Mouse (Mus musculus) T-helper 1 cell (primary cell): ENCODE data around the gene Tmem211.

Source experiments
- in situ Hi-C: fragments of 300-600 bp; cut with MboI, MseI; formaldehyde crosslinking; loops from one replicate; pipeline ENCODE4 v1.15.1; 2025; ENCODE audit warnings: high pct_unique_total_duplicates

Tmem211 gene

DNA sequence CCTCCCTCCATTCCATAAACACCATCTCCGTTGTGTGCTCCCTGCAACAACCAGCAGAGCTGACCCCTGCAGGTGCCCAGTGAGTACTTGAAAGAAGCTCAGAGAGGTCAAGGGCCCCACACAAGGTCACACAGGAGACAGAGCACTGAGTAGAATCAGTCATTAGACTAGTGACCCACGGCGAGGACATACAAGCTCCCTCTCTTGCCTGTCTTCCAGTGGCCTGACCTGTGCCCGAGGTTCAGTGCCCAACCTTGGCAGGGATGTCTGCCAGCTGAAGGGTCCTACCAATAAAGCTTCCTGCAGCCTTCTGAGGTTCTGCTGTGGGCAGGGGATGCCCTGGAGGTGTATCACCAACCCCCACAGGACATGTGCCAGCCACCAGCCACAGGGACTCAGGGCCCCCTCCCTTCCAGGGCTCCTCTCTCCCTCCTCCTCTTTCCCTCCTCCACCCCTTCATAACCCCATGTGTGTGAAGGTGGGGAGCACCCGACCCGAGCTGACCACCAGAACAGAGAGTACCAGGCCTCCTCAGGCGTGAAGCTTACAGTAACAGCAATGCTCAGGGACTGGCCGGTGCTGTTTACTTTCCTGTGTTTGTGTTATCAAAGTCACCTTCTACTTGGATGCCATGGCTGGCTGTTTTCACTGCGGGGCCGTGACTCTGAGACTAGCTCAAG lies 14.4 kb upstream of the Tmem211 start:
- in situ Hi-C loops = no loop called here

DNA sequence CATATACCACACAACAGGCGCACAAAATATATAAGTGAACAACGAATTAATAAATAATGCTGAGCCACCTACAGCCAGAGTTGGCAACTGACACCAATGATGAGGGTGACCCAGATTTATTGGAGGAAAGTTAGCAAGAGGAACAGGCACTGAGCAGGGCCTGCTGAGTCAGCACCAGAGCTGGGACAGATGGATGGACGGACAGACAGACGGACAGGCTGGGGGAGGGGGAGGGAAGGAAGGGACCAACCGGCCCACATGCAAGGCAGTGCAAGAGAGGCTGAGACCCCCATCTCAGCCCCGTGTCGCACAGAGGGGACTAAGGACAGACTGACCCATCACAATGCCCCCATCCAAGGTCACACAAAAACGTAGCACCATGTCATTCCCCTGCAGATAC lies 12.7 kb upstream of the Tmem211 start:
- in situ Hi-C loops = no loop called here

DNA sequence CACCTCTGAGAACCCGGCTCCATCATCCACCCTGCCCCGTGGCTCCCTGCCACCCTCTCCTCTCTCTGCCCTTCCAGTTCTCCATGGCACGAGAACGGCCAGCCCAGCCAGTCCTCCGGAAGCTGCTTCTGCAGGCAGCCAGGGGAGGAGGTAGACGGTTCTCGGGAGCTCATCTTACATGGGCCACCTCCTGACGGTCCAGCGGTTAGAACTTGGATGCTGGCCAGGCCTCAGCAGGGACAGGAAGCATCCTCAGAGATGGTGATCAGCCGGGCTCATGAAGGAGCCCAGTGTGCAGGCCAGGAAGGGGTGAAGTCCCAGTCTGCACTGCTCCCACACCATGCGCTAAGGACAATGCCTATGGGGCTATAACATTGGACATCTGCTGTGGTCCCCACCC lies 12.3 kb upstream of the Tmem211 start:
- in situ Hi-C loops = no loop called here

DNA sequence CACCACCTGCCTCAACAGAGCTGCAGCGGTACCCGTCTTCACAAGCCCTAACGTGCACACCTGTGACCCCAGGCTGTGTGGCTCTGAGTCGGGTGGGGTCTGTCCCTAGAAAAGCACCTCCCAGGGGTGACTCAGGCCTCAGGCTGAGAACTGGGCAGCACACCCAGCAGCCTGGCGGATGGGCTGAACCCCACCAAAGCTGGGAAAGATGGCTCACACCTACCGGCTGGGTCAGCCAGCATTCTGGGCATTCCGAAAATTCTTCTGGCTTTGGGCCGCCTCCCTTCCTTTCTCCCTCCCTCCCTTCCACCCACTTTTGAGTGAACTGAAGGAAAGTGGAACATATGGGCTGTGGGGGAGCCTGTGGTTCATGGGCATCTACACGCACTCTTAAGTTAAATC lies 11.1 kb upstream of the Tmem211 start:
- in situ Hi-C loops = no loop called here

DNA sequence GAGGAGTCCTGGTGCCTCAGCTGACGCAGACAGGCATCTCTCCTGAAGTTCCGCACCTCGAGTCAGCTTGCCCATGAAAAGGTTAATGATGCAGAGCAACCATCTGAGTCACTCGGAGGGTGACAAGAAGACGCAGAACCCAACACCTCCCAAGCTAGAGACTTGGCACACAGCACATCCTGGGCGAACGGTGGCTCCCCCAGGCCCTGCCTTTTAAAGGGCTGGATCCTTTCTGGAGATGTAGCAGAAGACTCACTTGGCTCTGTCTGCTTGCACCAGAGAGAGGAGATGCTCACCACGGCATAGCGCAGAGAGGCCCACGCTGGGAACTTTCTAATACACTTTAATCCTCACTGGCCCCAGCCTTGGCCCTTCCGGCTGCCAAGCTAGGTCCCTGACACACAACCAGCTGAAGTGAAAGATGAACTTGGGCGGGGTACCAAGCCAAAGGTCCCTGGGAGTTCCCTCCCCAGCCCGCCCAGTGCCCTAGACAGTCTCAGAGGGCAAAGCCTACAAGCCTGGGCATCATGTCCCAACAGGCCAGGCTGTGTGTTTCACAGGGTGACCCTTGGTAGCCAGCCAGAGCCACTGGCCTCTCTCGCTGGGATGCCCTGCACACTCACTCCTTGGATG lies 10.3 kb upstream of the Tmem211 start:
- in situ Hi-C loops = no loop called here

DNA sequence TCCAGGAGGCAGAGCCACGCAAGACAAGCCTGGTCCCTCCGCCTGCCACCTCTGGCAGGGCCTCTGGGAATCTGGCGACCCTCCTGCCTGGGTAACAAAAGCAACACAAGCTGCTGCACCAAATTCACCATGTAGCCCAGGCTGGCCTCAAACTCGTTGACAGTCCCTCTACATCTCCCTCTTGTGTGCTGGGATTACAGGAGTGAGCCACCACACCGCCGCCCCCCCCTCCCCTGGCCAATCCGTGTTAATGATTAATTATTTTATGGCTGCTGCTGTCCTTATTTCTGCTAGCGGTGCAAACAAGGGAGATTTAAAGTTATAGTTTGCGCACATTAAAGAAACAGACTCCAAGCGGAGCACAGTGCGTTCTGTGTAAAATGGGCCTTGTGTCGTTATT lies 9.6 kb upstream of the Tmem211 start:
- in situ Hi-C loops = no loop called here

DNA sequence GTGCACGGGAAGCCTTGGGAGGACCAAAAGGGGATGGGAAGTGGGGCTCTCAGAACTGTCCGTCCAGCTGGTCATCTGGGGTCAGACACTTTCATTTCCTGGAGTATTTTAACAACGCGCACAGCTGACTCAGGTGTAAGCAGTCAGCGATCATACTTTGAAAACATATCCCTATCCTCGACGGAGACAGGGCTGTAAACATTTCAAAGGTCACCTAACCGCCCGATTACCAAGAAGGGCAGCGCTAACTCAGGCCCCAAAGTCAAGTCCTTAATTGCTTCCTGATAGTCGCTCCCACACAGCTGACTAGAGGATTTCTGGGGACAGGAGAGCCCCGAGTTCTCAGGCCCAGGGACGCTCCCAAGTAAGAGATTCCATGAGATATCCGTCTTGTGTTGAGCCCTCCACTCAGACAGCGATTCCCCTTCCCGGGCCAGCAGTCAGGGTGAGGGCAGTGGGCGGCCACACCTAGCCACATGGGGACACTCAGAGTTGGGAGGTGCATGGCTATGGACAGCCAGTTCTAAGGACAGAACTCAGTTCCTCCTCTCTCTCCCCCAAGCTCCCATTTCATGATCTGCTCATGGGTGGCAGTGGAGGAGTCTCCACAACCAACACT lies 8.0 kb upstream of the Tmem211 start:
- in situ Hi-C loops = no loop called here

DNA sequence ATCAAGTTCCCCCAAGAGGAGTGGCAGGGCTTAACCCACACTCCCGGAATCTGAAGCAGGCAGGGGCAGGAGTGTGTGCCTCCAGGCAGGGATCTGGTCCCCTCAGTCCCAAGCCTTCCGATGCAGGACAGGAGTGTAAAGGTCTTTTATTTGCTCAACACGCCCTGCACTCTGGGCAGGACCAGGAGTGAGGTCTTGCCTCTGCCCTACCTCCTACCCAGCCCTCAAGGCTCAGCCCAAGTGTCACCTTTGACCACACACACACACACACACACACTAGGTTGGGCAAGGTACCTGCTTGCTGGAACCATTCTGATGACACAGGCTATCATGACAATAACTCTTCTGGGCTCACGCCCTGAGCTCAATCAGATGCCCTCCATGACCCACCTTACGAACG lies 7.3 kb upstream of the Tmem211 start:
- in situ Hi-C loops = no loop called here

DNA sequence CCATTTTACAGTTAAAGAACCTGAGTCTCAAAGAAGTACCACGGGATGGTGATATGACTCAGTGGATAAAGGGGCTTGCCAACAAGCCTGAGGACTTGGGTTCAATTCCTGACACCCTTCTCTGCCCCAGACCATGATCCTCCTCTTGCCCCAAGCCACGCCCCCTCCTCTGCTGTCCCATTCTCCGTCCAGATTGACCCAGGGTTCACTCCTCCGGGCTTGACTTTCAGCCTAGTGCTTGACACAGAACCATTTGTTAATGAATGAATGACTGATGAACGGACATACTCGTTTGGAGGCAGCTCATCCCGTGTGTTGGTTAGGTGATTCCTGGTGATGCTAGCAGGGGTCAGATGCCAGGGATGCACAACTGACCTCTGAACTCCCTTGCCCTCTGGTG lies 6.8 kb upstream of the Tmem211 start:
- in situ Hi-C loops = no loop called here

DNA sequence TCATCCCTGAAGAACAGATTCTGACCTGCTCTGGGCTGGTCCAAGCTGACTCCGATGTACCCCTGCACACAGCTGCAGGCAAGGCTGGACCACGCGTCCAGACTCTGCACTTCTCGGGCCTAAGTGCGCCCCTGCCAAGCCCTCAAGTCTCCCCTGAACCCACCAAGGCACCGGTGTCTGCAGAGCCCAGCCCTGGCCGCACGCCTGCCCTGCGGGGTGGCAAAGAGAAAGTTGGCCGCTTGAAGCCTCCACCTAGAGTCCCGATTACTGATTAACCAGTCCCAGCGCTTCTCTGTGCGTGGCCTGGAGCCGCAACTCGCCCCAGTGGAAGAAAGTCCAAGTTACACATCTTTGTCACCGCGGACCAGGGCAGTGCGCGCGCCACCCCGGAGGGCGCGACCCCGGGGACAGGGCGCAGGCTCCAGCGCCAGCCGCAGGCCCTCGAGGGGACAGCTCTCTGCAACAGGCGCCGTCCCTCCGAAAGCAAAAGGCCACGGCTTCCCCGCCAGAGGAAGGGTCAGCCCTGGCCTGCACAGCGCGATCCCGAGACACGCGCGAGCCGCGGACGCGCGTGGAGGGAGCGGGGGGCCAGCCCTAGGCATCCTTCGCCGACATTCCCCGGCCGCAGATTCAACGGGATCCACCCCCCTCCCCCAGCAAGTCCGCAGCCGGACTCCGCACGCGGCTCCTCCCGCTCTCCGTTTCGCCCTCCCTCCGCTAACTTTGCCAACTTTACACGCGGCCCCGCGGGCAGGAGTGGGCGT lies 6.1 kb upstream of the Tmem211 start:
- in situ Hi-C loops = no loop called here

DNA sequence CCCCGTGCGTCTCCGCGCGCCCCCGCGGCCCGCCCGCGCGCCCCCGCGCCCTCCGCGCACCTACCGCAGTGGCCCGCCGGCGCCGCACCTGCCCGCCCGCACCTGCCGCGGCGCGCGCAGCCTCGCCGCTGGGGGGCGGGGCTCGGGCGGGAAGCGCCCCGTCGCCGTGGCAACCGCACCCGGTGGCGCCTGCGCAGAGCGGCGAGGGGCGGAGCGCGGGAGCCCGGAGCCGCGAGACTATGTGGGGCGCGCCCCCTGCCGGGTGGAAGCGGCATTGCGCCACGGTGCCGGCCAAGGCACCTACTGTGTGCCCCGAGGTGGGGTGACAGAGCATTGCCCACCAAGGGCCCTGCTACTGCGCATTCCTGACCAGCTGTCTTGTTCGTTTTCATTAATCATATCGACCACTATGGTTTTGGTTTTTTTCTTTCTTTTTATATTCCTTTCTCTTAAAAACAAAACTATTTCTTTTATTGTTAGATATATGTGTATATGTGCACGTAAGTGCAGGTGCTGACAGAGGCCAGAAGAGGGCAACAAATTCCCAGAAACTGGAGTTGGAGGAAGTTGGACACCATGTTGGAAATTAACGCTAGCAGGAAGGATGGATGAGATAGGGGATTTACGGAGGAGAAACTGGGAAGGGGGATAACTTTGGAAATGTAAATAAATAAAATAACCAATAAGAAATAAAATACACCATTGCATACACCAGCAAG lies 5.4 kb upstream of the Tmem211 start, which contains the start of gene 2900026A02Rik:
TSS of gene 2900026A02Rik (minus strand) at position 90 of the 719 bp plus-strand sequence.
- in situ Hi-C loops = no loop called here

DNA sequence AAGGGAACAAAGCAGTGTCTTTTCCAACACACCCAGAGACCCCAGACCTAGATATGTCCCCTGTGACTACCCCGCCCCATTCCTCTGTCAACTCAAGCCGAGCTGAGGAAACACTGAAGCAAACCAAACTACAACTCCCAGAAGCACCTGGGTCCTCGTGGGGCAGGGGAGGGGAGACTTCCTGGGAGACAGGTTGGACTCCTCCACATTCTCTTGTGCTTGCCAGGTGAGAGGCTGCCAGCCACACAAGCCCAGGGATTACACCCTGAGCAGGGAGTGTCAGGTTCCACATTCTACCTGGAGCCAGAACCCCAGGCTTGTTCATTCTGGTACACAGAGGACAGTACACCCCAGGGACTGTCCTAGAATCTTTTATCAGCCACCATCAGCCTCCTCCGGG lies 2.8 kb upstream of the Tmem211 start:
- in situ Hi-C loops = no loop called here

DNA sequence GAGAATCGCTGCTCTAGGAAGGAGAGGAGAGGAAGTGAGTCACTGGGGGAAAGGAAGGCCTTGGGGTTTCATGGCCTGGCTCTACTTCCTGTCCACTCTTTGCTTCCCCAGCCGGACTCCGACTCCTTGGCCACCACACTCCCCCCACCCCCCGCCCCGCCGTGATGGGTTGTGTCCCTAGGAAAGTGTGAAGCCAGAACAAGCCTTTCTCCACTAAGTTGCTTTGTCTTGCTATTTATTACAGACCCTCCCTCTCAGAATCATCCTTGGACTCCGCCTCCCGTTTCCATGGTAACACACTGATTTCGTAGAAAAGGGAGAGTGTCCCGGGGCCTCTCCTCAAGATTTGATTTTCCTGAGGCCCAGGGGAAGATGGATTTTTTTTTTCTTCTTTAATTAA lies 1.4 kb upstream of the Tmem211 start:
- in situ Hi-C loops = no loop called here

DNA sequence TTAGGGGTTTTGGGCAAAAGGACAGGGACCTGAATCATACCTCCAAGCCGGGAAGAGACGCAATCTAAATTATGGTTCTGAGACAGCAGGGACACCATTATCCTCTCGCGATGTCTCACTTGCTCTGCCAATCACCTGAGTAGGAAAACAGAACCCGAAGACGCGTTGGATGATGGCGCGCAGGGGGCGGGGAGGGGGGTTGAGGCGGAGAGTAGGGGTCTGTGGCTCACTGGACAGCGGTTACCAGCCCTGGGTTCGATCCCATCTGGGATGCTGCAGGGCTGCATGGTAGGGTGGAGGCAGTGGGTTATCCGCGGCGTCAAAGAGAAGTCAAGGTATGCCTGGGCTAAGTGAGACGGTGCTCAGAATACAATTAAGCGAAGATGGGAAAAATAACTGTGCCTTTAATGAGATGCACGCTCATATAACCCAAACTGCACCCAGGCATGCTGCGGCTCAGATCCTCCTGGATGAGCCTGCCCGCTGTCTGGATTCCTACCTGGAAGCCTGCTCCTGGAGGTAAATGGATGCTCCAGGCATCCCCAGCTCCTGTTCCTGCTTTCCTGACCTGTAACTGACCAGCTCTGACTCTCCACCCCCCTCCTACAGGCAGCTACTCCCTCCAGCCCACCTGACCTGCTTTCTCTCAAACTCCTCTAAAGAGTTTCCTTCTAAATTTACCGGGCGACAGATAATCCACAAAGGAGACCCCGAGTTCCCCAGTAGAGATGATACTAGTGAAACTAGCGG lies 848 bp upstream of the Tmem211 start:
- in situ Hi-C loops = no loop called here

DNA sequence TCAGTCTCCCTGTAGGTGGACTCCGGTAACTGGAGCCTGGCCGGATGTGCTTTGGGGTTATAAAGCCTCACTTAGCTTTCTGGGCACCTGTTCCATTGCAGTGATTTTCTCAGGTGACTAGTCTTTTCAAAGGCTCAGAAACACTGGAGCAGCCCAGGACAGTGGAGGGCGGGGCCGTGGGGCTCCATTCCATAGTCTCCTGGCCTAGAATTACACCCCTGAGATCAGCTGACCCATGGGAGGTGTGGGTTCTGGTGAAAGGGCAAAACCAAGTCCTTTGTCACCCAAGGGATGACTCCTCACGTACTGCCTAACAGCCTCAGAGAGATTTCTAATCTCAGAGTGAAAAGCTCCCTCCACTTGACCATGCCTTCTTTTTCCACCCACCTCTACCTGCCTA lies 3.5 kb downstream of the Tmem211 start:
- in situ Hi-C loops = no loop called here

DNA sequence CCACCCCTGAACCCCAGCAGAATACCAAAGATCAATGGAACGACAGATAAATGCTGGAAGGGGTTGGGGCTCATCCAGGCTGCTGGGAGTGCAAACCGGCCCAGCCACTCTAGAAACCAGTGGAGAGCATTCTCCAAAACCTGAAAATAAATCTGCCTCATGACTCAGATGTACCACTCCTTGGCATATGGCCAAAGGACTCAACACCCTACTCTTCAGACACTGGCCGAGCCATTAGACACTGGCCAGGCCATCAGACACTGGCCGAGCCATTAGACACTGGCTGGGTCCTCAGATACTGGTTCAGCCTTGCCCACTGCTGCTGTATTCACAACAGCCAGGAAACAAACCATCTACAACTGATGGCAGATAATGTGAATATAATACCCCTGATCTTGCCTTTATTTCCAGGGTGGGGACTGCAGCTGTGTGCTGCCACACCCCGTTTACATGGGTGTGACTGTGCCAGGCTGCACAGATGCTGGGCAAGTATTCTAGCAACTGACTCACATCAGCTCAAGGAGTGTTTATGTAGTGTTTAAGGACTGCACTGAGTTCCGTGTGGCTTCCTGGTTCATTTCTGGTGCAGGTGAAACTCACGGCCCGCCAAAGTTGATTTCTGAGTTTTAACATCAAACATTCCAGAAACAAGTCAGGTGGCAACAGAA lies 22.7 kb downstream of the Tmem211 start:
- in situ Hi-C loops = no loop called here

DNA sequence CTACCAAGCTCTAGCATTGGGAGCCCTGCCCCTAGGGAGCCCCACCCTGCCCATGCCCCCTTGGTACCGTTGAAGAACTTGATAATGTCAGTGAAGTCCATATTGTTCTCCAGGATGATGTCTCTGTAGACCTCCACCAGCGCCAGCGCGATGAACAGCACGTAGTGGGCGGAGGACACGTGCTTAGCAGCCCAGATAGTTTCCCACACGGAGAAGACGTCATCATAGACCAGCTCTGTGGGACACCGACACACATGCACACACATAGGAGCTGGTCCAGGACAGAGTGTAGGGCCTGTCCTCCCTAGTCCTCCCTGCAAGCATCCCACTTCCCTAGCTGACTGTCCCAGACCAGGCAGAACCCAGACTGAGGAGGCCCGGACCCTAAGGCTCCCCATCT lies 24.1 kb downstream of the Tmem211 start:
- in situ Hi-C loops = no loop called here

DNA sequence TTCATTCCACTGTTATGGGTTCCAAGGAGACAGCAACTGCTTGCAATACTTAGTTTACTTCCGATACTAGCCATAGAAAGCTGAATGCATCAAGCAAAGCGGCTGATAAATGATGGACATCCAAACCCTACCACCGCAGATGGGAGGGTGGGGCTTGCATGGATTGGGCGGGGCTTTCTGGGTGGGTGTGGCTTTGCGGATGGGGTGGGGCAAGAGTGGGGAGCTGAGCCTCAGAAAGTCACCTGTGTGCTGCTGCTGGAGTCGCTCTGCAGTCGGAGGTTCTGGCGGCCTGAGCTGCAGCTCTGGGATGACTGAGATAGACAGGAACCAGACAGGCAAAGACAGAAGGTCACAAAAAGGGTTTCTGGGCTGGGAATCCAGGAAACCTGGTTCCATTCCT lies 38.9 kb downstream of the Tmem211 start:
- in situ Hi-C loops = no loop called here

DNA sequence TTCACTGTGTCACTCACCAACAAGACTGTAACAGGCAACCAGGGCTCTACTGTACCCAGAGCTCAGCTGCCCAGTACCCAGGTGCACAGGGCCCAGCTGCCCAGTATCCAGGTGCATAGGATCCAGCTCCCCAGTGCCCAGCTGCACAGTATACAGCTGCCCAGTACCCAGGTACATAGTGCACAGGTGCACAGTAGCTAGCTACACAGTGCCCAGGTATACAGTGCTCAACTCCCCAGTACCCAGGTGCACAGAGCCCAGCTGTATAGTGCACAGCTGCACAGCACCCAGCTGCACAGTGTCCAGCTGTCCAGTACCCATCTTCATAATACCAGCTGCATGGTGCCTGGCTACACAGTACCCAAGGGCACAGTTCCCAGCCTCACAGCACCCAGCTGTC lies 41.5 kb downstream of the Tmem211 start:
- in situ Hi-C loops = no loop called here

DNA sequence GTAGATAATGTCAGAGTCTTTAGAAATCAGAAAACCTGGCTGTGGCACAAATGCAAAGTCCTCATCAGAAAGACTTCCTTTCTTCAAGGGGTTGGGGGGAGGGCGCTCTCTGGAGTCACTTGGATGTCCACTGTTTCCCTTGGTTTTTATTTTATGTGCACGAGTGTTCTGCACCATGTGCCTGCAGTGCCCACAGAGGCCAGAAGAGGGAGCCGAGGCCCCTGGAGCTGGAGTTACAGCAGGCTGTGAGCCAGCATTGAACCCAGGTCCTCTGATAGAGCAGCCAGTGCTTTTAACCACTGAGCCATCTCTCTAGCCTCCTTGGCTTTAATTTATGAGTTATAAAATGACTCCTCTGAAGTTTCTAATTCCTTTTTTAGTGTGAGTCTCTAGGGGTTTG lies 43.3 kb downstream of the Tmem211 start:
- in situ Hi-C loops = no loop called here
